Mouse (Mus musculus): ENCODE results near the gene Rnf32.

The Rnf32 gene

DNA sequence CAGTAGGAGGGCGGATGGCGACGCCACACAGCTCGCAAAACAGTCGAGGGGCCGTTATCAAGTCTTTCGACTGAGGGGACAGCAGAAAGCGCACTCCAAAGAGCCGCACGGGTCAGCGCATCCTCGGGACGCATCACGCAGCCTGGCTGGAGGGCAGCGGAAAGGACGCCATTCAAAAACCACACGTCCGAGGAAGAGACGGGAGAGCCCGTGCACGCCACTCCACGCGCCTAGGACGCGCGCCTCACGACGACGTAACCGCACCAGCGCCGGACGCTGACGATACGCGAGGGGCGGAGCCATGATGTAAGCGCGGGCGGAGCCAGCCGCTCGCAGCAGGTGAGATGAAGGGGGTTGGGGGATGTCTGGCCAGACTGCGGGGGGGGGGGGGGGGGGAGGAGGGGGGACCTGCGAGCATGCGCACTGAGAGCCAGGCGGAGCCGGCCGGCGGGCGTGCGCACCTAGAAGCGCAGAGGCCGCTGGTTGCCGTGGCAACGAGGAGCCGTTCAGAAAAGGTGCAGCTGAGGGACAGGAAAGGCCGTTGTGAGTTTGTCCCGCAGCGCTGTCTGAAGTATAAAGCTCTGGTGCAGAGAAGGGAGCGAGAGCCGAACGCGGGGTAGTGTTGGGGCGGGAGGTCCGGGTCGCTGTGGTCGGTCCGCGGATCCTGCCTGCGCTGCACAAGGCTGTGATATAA is at the start of gene Rnf32:
Gene Rnf32 (plus strand): TSS at position 423 of the 694 bp plus-strand sequence.
- peak; percentile 86 for DNase-seq (ENCODE audit: low spot score in 2 of 2)

GRCm38 (mm10) chr5:29150146-29150545 is 45.6 kb upstream of the Rnf32 start:
- no peak for DNase-seq (ENCODE audit: low spot score in 2 of 2)

- DNase-seq (ENCODE audit: low spot score in 2 of 2), result no peak
Observed at GRCm38 (mm10) chr5:29159849-29160248, 35.9 kb upstream of the Rnf32 start.

DNA sequence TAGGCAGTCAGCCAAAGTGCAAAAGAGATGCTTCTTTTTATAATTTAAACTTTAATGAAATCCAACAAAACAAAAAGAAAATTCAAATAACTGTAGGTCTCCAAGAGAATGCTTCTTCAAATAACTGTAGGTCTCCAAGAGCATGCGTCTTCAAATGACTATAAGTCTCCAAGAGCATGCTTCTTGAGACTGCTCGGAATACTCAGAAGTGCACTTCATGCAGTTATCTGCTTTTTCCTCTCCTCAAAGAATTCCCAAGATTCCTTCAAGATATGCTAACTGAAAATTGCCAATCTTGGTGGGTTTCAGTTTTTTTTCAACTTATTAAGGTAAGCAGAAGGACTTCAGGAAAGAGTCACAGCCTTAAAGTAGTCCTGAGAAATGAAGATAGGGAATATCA is 28.8 kb upstream of the Rnf32 start:
- no peak for DNase-seq (ENCODE audit: low spot score in 2 of 2)

GRCm38 (mm10) chr5:29170193-29170592 is 25.6 kb upstream of the Rnf32 start:
- DNase-seq (ENCODE audit: low spot score in 2 of 2), result no peak

DNA sequence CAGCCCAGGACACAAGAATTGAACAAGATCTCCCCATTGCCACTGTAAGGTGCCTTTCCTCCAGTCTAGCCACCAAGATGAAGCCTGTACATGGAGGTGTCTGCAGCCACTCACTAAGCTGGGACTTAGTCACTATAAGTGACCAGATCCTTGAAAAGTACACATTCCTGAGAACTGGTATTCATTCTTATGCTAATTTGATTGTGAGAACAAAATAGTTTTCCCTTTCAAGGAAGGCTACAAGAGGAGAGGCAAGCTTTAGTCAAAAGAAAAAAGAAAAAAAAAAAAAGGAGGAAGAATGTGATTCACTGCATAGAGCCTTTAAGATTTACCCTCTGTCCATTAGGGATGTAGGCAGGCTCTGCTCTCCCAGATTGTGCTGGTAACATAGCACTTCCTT is 24.6 kb upstream of the Rnf32 start:
- no peak for DNase-seq (ENCODE audit: low spot score in 2 of 2)

DNA sequence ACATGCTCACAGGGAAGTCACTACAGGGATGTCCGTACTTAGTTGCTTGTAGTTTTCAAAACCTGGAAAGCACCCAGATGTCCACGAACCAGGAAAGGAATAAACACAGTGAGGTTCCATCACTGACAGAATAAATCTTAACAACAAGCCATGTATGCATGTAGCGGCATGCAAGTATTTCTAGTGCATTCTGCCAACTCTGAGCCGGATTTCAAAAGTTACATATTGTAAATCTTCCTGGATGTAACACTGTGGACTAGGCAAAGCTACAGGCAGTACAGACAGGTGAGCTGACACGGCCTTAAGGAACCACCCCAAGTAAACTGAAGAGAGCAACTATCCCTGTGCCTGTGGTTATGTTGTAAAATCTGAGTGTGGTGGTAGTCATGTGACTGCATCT is 9.0 kb upstream of the Rnf32 start:
- no peak for DNase-seq (ENCODE audit: low spot score in 2 of 2)

DNA sequence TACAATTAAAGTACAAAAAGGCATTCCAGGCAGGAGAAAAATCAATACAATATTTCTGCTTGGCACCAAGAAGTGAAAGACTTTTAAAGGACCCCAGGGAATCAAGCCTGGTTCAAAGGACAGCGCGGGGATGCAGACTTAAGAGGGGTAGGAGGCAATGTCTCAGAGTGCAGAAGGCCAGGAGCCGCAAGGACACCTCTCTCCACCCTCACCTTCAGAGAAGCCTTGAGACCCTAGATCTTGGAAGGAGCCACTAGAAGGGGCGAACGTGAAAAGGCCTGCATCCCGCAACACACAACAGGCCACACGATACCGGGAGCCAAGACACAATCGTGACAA is 592 bp upstream of the Rnf32 start:
- no peak for DNase-seq (ENCODE audit: low spot score in 2 of 2)

GRCm38 (mm10) chr5:29196264-29196658 is 469 bp downstream of the Rnf32 start:
- DNase-seq (ENCODE audit: low spot score in 2 of 2), result no peak

DNA sequence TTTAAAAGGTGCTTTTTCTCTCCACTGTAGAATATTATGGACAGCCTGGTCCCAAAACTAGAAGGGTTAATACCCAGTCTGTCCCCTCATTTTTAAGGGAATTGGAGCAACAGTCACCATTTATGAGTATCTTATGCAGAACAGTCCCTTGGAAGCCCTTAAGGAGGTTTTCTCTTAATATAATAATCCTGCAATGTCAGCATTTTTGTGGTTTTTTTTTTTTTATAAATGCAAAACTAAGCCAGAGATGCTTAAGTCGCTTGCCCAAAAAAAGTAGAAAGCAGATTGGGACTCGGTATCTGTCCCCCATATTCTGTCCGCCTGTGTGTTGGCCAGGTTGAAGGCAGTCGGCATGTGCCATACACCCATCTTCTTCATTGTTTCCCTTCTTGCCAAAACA is 1.4 kb downstream of the Rnf32 start:
- no peak for DNase-seq (ENCODE audit: low spot score in 2 of 2)

GRCm38 (mm10) chr5:29198960-29199488 is 3.2 kb downstream of the Rnf32 start:
- DNase-seq (ENCODE audit: low spot score in 2 of 2), result no peak

- DNase-seq (ENCODE audit: low spot score in 2 of 2), result no peak
Observed at GRCm38 (mm10) chr5:29199868-29200267, 4.1 kb downstream of the Rnf32 start.

- DNase-seq (ENCODE audit: low spot score in 2 of 2), result no peak
Observed at GRCm38 (mm10) chr5:29205690-29206089, 9.9 kb downstream of the Rnf32 start.

GRCm38 (mm10) chr5:29211980-29212555 is 16.3 kb downstream of the Rnf32 start:
- DNase-seq (ENCODE audit: low spot score in 2 of 2), result no peak

DNA sequence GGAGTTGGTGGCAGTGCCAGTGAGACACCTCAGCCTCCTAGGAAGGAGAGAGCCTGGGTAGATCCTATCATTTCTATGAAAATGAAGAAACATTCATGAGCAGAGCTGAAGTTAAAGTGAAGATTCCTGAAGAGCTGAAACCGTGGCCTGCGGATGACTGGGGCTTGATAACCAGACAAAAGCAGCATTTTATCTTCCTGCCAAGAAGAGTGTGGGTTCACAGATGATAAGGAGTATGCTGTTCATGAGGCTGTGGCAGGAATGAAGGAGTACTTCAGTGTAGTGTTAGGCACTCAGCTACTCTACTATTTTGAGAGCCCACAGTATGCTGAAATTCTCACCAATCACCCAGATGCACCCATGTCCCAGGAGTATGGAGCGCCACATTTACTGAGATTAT is 22.2 kb downstream of the Rnf32 start:
- no peak for DNase-seq (ENCODE audit: low spot score in 2 of 2)

GRCm38 (mm10) chr5:29224089-29224488 is 28.3 kb downstream of the Rnf32 start:
- no peak for DNase-seq (ENCODE audit: low spot score in 2 of 2)

DNA sequence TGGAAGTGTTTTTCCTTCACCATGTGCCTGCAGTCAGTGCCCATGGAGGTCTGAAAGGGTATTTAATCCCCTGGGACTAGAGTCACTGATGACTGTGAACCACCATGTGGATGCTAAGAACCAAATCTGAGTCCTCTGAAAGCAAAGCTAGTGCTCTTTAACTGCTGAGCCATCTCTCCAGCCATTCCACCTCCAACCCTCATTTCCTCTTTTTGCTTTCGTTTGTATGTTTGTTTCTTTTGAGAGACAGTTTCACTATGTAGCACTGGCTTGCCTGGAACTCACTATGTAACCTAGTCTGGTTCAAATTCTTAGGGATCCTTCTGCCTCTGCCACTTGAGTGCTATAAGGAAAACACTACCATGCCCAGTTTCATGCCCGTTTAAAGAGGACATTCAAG is 34.7 kb downstream of the Rnf32 start:
- no peak for DNase-seq (ENCODE audit: low spot score in 2 of 2)

GRCm38 (mm10) chr5:29238379-29238778 is 42.6 kb downstream of the Rnf32 start:
- no peak for DNase-seq (ENCODE audit: low spot score in 2 of 2)

DNA sequence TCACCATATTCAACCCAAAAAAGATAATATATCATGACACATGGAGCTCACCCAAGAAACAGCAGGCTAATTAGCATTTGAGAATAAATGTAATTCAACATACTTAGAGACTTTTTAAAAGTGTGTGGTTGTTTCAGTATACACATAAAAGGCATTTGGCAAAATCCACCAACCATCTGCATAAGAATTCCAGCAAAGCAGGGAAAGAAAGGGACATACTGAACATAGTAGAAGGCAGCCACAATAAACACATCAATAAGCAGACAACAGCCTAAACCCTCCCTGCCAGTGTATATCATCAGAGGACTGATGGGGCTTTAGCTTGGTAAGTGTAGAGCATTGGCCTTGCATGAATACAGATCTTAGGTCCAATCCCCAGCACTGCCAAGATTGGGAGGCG is 49.0 kb downstream of the Rnf32 start:
- DNase-seq (ENCODE audit: low spot score in 2 of 2), result no peak

- no peak for DNase-seq (ENCODE audit: low spot score in 2 of 2)
Observed at GRCm38 (mm10) chr5:29250795-29251495, 55.2 kb downstream of the Rnf32 start.

DNA sequence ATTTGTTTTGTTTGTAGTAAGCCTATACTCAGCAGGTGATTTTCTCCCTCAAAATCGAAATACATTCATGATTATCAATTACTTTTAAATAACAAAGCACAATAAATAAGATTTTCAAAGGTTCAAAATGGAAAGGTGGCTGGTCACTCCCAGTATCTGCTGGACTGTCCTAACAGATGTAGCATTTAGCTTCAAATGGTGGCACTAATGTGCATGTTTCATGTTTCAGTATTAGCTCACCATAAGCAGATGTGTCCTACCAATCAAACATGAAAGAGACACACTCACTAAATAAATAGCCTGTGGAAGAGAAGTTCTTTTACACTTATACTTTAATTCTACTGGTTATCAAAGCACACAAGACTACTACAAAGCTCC is 55.7 kb downstream of the Rnf32 start:
- no peak for DNase-seq (ENCODE audit: low spot score in 2 of 2)

GRCm38 (mm10) chr5:29253876-29254275 is 58.1 kb downstream of the Rnf32 start:
- peak in 1 of 2 experiments; percentile 8 for DNase-seq (ENCODE audit: low spot score in 2 of 2)

GRCm38 (mm10) chr5:29270879-29271278 is 75.1 kb downstream of the Rnf32 start:
- no peak for DNase-seq (ENCODE audit: low spot score in 2 of 2)
